Mouse (Mus musculus): ENCODE data around the gene Foxo4. TPM values are rescaled to one million over a fixed set of nuclear protein-coding genes. Genes with fewer than 3 reads are reported as not detected.

The Foxo4 gene
- polyA plus RNA-seq, 1 experiment = 28.9 TPM

- Histone ChIP-seq H3K27me3 (ENCODE audit: control insufficient read depth, insufficient read depth, low read length) (no peaks in the 10 kb centered on the region), H3K27ac (ENCODE audit: insufficient read depth, low read length) (peak overlapping the region; percentile 54), H3K4me1 (ENCODE audit: control insufficient read depth, insufficient read depth, insufficient read length) (peaks cover under 1% of the 10 kb centered on the region; the same call in 1 of the 2 replicates), H3K4me3 (ENCODE audit: extremely low read depth, insufficient read depth, insufficient read length) (no peak overlapping the region), H3K36me3 (ENCODE audit: control insufficient read depth, insufficient read depth, low read length) (peaks cover 21% of the 10 kb centered on the region)
- TF ChIP-seq CTCF (IDR thresholded peaks at IDR 0.05; ENCODE audit: extremely low read depth, insufficient read depth, insufficient read length, insufficient replicate concordance) = no peak
- no peak for TF ChIP-seq POLR2A (IDR thresholded peaks at IDR 0.05; ENCODE audit: low read depth, low read length)
- 46% methylated on average over 12 of the region's 13 CpGs for WGBS
- DNase-seq (ENCODE audit: low read depth in 1 of 2, low spot score in 2 of 2) = no peak
Observed at GRCm38 (mm10) chrX:101260441-101261325, 6.4 kb downstream of the Foxo4 start.

- Histone ChIP-seq H3K27ac (ENCODE audit: insufficient read depth, low read length) (no peak within 1 kb of the TSS), H3K4me3 (ENCODE audit: extremely low read depth, insufficient read depth, insufficient read length) (no peak within 1 kb of the TSS), H3K4me1 (ENCODE audit: control insufficient read depth, insufficient read depth, insufficient read length) (peaks cover 6% of the 10 kb centered on the region; the same call in 1 of the 2 replicates), H3K27me3 (ENCODE audit: control insufficient read depth, insufficient read depth, low read length) (no peaks in the 10 kb centered on the region), H3K36me3 (ENCODE audit: control insufficient read depth, insufficient read depth, low read length) (peaks cover 23% of the 10 kb centered on the region)
- TF ChIP-seq POLR2A (IDR thresholded peaks at IDR 0.05; ENCODE audit: low read depth, low read length) = no peak
- no peak for TF ChIP-seq CTCF (IDR thresholded peaks at IDR 0.05; ENCODE audit: extremely low read depth, insufficient read depth, insufficient read length, insufficient replicate concordance)
- WGBS = 92% methylated on average over 1 of the region's 1 CpGs
- no peak for DNase-seq (ENCODE audit: low read depth in 1 of 2, low spot score in 2 of 2)
Observed at GRCm38 (mm10) chrX:101263892-101264291, 9.6 kb downstream of the Foxo4 start, which contains the start of gene Gm614. Gene Gm614 (minus strand): TSS chrX:101263992.

DNA sequence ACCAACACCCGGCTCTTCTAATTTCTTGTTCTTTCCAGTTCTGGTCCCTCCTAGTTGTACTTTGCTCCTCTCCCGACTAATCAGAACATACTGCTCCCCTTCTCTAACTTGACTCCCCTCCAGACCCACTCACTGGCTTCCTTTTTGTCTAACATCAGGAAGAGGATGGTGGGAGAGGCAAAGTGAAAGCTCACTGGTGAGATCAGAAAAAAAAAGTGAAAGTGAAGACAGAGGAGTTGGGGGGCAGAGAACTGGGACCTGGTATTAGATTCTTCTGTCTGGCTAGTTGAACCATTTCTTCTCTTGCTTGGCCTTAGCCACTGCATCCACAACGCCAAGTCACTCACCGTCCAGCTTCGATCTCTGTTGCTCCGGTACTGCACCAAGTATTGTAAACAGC, 12.3 kb downstream of the Foxo4 start:
- DNase-seq (ENCODE audit: low read depth in 1 of 2, low spot score in 2 of 2) = no peak

DNA sequence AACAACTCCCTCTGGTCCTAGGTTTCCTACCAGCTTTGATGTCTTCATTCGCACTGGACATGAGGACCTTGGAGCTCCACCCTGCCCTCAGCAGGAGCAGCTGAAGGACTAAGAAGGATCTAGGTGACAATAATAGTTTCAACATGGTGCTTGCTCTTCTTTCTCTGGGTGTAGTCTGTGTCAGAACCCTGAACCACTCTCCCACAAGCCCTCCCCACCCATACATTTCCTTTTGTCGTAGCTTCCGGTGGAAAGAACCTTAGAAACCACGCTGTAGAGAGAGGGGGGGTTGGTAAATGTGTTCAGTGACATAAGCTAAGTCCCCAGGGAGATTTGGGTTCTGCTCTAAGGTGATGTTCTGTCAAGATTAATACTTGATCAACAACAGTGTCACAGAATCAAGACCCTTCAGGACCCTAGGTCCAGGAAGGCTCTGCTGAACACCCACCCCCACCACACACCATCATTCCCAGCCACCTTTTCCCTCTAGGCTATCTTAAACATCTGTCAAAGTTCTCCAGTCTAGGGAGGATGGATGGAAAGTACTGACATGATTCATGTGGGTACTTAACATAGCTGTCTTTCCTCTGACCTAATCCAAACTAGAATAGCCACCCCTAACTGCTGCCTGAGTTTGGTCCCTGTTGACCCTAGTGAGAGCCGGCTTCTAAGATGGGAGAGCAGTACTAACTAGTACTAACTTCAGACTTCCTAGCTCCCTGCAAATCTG, 13.9 kb downstream of the Foxo4 start, which contains the start of gene Il2rg:
Il2rg (minus strand) TSS at position 231 of the 730 bp plus-strand sequence.
- WGBS = 26% methylated on average over 5 of the region's 5 CpGs
- Histone ChIP-seq H3K27ac (ENCODE audit: insufficient read depth, low read length) (peak within 1 kb of the TSS; percentile 98), H3K4me3 (ENCODE audit: extremely low read depth, insufficient read depth, insufficient read length) (peak within 1 kb of the TSS; percentile 65), H3K36me3 (ENCODE audit: control insufficient read depth, insufficient read depth, low read length) (peaks cover 13% of the 10 kb centered on the region; the same call in 1 of the 2 replicates), H3K27me3 (ENCODE audit: control insufficient read depth, insufficient read depth, low read length) (no peaks in the 10 kb centered on the region), H3K4me1 (ENCODE audit: control insufficient read depth, insufficient read depth, insufficient read length) (peaks cover 6% of the 10 kb centered on the region; the same call in 1 of the 2 replicates)
- no peak for TF ChIP-seq CTCF (IDR thresholded peaks at IDR 0.05; ENCODE audit: extremely low read depth, insufficient read depth, insufficient read length, insufficient replicate concordance)
- TF ChIP-seq POLR2A (IDR thresholded peaks at IDR 0.05; ENCODE audit: low read depth, low read length) = peak; percentile 78
- peak; percentile 58 to 91 for DNase-seq (ENCODE audit: low read depth in 1 of 2, low spot score in 2 of 2)

More for the DNA sequence above, 12.3 kb downstream of the Foxo4 start:
- whole genome bisulfite sequencing = 59% methylated on average over 6 of the region's 6 CpGs
- TF ChIP-seq POLR2A (IDR thresholded peaks at IDR 0.05; ENCODE audit: low read depth, low read length) (no peak), CTCF (IDR thresholded peaks at IDR 0.05; ENCODE audit: extremely low read depth, insufficient read depth, insufficient read length, insufficient replicate concordance) (no peak)
- Histone ChIP-seq H3K4me1 (ENCODE audit: control insufficient read depth, insufficient read depth, insufficient read length) (peaks cover 6% of the 10 kb centered on the region; the same call in 1 of the 2 replicates), H3K27me3 (ENCODE audit: control insufficient read depth, insufficient read depth, low read length) (no peaks in the 10 kb centered on the region), H3K36me3 (ENCODE audit: control insufficient read depth, insufficient read depth, low read length) (peaks cover 16% of the 10 kb centered on the region), H3K27ac (ENCODE audit: insufficient read depth, low read length) (peak overlapping the region; percentile 90), H3K4me3 (ENCODE audit: extremely low read depth, insufficient read depth, insufficient read length) (peak overlapping the region; percentile 65)

DNA sequence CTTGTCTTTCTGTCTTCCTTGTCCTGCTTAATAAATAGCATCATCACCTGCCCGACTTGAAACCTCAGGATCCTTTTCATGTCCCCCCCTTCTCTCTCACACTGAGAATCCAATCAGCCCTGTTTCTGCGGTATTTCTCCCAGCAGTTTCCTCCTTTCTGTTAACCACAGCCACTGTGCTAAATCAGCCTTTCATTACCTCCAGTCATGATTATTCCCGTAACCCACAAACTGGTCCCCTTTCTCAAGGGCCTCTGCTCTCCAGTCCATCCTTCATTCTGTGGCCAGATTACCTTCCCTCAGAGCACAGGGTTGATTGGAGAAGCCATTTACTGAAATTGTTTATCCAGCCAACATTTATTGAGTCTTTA, 14.4 kb downstream of the Foxo4 start, which contains the start of gene Gm20489:
Gm20489 (minus strand) TSS at position 269 of the 370 bp plus-strand sequence.
- 37% methylated on average over 3 of the region's 3 CpGs for WGBS
- TF ChIP-seq POLR2A (IDR thresholded peaks at IDR 0.05; ENCODE audit: low read depth, low read length) = no peak
- no peak for TF ChIP-seq CTCF (IDR thresholded peaks at IDR 0.05; ENCODE audit: extremely low read depth, insufficient read depth, insufficient read length, insufficient replicate concordance)
- H3K27ac ChIP-seq (ENCODE audit: insufficient read depth, low read length) = peak within 1 kb of the TSS; percentile 98
- peaks cover 6% of the 10 kb centered on the region; the same call in 1 of the 2 replicates for H3K4me1 ChIP-seq (ENCODE audit: control insufficient read depth, insufficient read depth, insufficient read length)
- H3K4me3 ChIP-seq (ENCODE audit: extremely low read depth, insufficient read depth, insufficient read length) = peak within 1 kb of the TSS; percentile 65
- DNase-seq (ENCODE audit: low read depth in 1 of 2, low spot score in 2 of 2) = no peak
- H3K27me3 ChIP-seq (ENCODE audit: control insufficient read depth, insufficient read depth, low read length) = no peaks in the 10 kb centered on the region
- peaks cover 12% of the 10 kb centered on the region; the same call in 1 of the 2 replicates for H3K36me3 ChIP-seq (ENCODE audit: control insufficient read depth, insufficient read depth, low read length)

DNA sequence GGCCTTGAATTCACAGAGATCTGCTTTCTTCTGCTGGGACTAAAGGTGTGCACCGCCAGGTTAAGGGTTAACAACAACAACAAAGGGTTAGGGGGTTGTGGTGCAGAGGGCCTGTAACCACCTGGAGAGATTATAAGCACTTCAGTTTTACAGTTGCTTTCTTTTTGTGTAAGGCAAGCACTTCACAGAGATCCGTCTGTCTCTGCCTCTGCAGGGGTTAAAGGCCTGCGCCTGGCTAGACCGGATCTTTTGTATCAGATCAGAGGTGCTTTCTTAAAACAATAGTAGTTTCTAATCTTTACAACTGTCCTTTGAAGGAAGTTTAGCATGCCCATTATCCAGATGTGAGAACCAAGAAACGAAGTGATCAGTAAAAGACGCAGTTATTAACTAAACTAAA, 19.1 kb downstream of the Foxo4 start:
- DNase-seq (ENCODE audit: low read depth in 1 of 2, low spot score in 2 of 2) = no peak
- 53% methylated on average over 6 of the region's 6 CpGs for WGBS
- H3K4me3 ChIP-seq (ENCODE audit: extremely low read depth, insufficient read depth, insufficient read length) = peak overlapping the region; percentile 60; the same call in 1 of the 2 replicates

More for the DNA sequence above, 19.1 kb downstream of the Foxo4 start:
- Histone ChIP-seq H3K4me1 (ENCODE audit: control insufficient read depth, insufficient read depth, insufficient read length) (peaks cover 2% of the 10 kb centered on the region; the same call in 1 of the 2 replicates), H3K27ac (ENCODE audit: insufficient read depth, low read length) (peak overlapping the region; percentile 89), H3K36me3 (ENCODE audit: control insufficient read depth, insufficient read depth, low read length) (peaks cover 6% of the 10 kb centered on the region; the same call in 1 of the 2 replicates), H3K27me3 (ENCODE audit: control insufficient read depth, insufficient read depth, low read length) (no peaks in the 10 kb centered on the region)
- TF ChIP-seq CTCF (IDR thresholded peaks at IDR 0.05; ENCODE audit: extremely low read depth, insufficient read depth, insufficient read length, insufficient replicate concordance) = no peak
- no peak for TF ChIP-seq POLR2A (IDR thresholded peaks at IDR 0.05; ENCODE audit: low read depth, low read length)
